Mouse (Mus musculus) kidney, adult 11 months (tissue): Measurements from ENCODE around the gene Abhd12.
"Not testable (repeated sequence)": the region's sequence is repeated elsewhere in the genome, so short reads cannot be mapped to it uniquely, and the experiment has no call there.

Experiments used
- DNase-seq: peaks from one replicate; pipeline ENCODE4 v3.0.0; 2022

Abhd12 gene

DNA sequence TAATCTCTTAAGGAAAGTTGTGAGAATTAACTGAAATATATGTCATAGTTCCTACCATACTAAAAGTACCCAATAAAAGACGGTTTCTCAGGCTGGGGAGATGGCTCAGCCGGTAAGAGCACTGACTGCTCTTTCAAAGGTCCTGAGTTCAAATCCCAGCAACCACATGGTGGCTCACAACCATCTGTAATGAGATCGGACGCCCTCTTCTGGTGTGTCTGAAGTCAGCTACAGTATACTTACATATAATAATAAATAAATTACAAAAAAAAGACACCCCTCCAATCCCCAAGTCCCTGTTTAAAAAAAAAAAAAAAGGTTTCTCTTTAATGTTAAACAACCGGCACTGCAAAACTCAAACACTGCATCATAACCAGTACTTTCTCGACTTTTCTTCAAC is 4.3 kb upstream of the Abhd12 start:
- DNase-seq, result not testable (repeated sequence)

DNA sequence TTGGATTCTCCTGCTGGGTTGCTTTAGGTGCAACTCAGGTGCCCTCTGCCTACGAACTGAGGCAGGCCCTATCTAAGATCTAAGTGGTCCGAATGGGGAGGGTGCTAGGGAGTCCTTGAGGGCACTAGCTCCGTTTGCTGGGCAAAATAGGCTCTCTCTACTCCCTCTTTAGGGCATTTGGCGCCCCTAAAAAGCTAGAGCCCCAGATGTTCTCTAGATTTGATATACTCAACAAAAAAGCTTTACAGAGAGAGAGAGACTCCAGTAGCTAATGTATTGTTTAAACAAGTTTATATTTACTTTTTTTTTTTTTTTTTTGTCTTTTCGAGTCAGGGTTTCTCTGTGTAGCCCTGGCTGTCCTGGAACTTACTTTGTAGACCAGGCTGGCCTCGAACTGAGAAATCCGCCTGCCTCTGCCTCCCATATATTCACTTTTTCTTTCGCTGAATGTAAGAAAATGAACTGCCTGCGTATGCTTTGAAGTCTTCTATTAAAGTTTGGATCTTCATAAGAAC is 452 bp upstream of the Abhd12 start, which contains the start of gene Gins1:
Gene Gins1 (plus strand): TSS at position 465 of the 515 bp plus-strand sequence.
- no peak for DNase-seq

DNA sequence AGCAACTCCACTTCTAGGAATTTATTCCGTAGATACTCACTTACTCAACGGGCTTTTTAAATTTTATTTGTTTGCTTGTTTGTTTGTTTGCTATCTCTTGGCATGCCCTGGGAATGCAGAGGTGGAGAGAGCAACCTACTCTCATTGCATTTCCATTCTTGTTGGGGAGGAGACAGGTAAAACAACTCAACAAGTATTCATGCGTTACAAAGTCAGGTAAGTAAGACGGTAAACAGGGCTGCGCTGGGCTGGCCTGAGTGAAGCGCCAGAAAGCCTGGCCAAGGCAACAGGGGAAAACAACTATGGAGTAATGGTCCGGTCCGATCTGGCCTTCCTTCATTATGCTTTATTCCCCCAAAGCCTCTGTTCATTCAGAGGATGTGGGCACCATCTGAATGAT is 2.2 kb downstream of the Abhd12 start:
- DNase-seq, result no peak

DNA sequence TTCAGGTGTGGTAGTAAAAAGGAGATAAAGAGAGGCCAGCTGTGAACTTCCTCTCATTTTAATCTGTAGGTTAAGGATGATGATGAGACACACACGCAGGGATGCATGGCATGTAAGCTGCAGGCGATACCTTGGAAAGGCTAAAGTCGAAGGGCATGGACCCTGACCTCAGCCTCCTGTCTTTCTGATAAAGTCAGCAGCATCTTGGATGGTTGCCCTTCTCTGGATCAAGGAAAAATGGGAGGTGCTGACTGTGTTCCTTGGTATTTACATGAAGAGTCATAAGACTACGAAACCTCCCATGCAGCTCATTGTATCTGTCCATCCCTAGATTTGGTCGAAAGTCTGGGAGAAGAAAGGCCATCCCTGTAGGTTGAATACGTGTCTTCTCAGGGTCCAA is 4.2 kb downstream of the Abhd12 start:
- DNase-seq, result no peak

DNA sequence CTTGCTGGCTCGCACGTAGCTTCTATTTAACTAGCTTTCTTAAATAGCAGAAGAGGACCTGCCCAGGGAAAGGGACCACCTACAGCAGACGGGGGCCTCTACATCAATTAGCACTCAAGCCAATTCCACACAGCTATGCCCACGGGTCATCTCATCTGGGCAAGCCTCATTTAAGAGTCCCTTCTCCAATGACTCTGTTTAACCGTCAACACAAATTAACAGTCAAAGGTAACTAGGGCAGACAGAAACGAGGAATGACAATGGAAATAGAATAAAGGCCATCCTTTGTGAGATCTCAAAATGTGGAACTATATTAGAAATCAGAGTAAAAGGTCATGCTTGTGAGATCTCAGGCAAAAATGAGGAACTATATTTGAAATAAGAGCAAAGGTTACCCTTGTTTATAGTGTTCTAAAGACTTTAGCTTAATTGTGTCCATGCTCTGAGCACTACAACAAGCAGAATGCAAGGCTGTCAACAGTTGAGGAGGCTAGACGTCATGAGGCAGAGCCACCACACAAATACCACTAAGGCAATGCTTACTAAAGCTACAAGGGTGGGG is 8.8 kb downstream of the Abhd12 start:
- no peak for DNase-seq

DNA sequence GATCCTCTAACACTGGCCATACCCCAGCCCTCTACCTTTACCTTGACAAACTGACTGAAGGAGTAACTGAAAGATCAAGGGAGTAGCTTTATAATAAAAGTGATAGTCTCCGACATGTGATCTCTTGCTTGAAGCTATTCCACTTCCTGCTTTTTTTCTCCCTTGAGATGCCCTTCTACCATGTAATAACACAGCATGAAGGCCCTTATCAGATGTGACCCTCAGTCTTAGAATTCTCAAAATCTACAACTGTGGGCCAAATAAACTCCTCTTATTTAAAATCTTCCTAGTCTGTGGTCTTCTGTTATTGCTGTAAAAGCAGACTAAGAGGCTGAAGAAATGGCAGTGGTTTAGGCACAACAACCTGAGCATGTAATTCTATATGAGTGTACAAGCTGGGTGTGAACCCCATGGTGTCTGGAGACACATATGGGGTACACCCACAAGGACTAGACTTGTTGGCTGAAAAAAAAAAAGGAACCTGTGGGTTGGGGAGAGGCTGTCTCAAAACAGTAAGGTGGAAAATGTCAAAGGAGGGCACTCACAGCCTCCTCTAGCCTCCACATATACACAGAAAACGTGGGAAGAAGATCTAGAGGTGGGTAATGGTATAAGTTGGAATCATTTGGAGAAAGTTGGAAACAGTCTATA is 9.8 kb downstream of the Abhd12 start:
- no peak for DNase-seq

DNA sequence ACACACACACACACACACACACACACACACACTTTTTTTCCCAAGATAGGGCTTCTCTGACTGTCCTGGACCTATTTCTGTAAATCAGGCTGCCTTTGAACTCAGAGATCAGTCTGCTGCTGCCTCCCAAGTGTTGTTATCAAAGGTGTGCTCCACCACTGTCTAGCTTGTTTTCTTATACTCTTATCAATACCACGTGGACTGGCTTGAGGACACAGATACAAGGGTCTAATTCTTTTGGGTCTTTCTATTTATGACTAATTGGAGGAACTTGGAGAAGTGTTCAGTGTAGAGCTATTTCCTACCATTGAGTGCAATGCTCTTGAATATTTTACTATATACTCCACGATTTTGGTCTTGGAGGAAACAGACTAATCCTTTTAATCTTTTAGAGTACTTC is 17.2 kb downstream of the Abhd12 start:
- DNase-seq, result no peak

DNA sequence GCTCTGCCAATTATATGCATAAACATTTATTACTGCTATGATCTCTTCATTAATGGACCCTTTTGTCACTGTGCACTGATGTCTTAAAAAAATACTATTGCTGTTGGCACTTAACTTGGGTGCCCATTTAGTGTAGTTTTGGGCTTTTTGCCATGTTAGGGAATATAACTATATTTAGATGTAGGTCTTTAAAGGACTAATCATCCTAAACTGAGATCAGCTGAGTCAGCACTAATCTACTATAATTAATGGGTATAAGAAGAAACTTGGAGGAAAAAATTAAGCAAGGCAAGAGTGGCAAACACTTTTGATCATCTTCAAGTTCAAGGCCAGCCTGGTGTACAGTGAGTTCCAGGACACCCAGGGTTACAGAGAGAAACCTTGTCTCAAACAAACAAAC is 18.2 kb downstream of the Abhd12 start:
- DNase-seq, result no peak

DNA sequence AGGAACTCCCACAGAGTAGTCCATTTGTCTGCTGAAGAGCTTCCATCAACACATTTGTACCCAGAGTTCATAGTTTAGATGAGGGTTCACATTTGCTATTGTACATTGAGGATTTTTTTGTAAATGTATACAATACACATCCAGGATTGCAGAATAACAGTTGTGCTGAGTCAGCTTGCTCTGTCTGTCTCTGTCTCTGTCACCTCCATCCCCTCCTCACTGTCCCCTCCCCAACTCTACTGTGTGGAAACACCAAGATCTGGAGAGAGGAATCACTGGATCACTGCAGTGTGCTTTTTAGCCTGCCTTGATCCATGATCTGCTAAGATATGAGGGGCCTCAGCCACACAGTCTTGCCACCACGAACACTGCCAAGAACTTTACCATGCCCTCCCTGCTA is 18.7 kb downstream of the Abhd12 start:
- DNase-seq, result no peak

DNA sequence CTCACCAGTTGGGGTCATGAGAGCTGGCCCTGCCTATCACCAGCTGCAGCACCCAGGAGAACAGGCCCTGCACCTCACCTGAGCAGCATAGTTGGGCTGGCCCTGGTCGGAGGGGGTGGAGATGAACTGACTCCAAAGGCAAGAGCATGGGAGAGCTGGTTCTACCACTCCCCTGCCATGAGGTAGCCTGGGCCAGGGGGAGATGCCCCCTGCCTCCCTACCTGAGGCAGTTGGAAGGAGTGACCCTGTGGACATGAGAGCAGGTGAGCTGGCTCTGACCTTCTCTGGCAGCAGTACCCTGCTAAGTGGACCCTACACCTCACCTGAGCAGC is 19.8 kb downstream of the Abhd12 start:
- no peak for DNase-seq

DNA sequence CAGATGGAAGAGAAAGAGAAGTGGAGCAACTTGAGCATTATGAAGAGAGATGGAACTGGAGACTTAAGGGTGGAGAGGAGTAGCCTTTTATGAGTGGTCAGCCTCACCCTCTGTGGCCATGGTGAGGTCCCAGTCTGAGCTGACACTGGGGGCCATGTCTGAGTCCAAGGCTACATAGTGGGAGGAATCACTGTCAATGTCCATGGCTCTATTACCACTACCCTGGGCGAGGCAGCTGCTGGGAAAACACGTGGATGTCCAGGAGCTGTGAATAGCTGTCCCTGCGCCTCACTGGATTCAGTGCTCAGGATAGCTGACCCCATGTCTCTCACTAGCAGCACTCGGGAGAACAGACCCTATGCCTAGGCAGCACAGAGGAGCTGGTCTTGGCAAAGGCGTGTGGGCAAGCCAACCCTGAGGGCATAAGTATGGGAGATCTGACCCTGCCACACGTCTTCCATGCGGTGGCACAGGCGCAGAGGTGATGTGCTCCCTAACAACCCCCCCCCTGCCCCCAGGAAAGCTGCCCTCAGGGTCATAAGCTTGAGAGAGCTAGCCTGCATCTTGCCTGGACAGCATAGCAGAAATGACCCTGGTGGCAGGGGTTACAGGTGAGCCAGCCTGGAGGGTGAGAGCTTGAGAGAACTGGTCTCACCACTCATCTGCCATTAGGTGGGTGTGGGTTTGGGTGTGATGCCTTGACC is 20.3 kb downstream of the Abhd12 start:
- DNase-seq, result no peak

DNA sequence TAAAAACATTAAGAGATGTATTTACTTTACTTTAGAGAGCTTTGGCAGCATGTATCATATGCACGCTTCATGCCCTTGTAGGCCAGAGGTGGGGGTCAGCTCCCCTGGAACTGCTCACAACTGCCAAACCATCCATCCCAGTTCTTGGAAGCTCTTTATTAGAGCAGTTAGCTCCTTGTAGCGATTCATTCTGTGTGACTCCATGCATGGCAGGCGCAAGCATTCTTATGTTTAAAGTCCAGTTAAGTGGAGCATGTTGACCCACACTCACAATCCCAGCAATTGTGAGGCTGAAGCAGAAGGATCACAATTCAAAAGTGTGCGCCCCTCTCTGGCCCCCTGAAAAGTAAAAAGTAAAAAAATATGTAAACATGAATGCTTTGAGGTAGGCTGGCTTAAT is 27.0 kb downstream of the Abhd12 start:
- peak; percentile 58 for DNase-seq

DNA sequence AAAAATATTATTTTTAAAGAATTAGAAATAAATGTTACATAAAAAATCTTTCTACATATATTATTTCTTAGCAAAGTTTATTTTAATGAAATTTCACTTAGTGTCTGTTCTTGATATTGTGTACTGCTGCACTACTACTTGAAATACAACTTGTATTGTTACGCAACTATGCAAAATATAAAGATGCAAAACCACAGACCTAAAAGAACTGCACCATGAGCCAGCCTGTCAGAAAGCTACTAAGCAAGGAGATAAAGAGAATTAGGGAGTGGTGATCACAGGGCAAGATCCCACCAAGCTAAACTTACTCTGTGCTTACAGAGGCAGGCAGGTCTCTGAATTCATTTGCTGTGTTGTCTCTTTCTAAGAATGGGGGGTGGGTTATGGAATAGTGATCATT is 29.3 kb downstream of the Abhd12 start:
- DNase-seq, result no peak

DNA sequence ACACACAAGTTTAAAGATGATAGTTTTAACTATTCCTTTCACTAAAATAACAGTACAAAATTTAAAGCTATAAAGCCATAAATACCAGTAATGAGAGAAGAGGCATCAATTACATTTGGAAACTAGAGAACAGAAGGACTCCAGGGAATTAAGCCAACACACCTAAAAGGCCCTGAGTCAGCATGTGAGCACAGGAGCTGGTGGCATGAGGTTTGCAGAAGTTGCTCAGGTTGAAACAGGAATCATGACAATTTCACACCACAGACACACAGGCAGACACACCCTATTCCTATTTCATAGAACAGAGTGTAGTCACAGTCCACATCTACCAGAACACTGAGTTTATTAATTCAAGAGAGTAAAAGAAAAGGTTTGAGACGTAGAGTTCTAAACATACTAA is 30.0 kb downstream of the Abhd12 start:
- no peak for DNase-seq

DNA sequence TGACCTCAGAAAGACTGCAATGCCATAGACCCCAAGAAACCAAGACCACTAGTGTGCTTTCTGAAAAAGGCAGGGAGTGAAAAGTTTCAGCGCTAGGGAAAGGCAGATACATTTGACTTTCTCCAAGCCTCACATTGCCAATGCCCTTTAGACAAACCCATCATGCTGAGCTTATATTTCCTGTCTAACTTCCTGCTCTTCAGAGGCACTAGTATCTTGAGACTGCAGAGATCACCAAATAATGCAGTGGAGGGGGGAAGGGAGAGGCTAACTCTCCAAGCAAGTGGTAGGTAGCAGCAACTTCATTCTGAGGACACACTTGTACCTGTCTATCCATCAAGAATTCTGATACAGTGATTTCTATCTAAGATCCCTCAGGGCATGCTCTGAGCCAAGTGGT is 35.1 kb downstream of the Abhd12 start:
- no peak for DNase-seq

DNA sequence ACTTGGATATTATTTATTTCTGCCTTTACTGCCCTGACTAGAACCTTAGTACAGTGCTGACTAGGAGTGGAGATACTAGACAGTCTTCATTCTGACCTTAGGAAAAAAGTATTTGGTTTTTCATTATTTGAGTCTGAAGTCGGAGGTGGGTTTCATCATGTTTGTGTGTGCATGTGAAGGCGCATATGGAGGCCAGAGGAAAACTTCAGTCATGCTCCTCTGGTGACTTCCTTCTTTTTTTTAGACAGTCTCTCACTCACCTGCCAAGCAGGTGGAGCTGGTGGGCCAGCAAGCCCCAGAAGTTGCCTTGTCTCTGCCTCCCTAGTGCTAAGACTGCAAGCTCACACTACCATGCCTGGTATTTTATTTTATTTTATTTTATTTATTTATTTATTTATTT is 37.5 kb downstream of the Abhd12 start:
- DNase-seq, result no peak

DNA sequence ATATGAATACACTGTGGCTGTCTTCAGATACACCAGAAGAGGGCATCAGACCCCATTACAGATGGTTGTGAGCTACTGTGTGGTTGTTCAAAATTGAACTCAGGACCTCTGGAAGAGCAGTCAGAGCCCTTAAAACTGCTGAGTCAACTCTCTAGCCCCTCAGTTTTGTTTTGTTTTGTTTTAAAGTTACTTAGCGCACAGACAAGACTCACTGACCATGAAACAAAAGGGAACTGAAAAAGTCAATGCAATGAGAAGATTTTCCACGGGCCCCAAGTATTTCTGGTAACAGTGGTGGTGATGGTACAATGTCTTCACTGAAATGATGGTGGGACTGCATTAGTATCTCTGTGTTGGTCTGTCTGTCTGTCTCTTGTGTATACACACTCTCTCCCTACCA is 43.4 kb downstream of the Abhd12 start:
- no peak for DNase-seq

DNA sequence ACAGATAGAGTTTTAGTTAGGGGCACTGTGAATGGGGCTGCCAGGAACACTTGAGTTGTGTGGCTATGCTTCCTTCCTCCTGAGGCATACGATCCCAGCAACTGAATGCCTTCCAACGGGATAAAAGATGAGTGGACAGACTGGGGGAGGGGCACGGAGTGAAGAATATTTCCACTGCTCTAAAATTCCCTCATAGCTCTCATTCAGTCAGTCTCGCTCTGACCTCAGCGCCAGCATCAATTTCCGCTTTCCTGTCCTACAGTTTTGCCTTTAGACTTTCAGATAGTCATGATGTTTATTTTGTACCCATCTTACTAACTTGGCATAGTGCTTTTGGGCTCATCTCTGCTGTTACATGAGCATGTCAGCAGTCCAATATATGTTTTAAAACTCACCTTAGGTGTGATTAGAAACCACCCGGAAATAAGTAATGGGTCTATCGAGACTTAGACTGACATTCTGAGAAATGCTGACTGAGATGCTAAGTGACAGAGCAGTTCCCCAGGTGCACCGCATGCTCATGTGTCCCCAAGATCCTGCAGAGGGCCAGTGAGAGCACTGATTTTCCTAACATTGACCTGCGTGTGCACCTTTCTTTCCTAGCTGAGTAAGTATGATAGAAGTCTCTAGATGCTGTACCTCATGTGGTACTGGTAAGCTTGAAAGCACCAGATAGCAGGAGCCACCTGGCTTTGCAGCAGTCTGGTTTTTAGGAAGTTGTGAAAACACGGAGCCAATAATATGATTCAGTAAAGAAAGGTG is 44.7 kb downstream of the Abhd12 start:
- no peak for DNase-seq

DNA sequence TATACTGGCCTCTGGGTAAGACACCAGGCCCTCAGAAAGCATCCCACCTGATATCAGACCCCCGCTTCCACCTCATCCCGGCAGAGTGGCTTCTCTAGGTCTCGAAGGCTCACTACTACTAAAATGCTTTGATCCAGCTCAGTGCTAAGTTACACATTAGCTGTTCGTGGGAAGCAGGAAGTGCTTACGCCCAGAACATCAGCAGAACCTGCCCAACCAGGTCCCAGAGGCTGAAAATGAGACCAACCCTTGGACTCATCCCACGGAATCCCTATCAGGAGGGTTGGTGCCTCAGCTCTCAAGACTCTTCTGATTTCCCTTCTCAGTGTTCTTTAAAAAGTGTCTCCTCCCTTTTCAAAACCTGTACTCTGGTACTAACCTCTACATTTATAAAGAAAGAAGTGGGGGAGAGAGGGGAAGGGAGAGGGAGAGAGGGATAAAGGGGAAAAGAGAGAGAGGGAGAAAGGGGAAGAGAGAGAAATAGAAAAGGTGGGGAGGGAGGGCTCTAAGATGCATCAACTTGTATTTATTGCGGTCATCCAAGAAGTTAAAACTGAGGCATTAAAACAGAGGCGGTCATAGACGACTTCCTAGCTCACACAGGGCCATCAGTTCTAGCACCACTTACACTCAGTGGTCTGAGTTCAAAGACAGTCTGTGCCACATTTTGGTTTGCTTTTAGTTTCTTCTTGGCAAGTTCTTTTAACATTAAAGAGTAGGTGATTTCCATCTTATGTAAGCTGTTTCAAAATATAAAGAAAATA is 45.6 kb downstream of the Abhd12 start:
- DNase-seq, result peak; percentile 66

DNA sequence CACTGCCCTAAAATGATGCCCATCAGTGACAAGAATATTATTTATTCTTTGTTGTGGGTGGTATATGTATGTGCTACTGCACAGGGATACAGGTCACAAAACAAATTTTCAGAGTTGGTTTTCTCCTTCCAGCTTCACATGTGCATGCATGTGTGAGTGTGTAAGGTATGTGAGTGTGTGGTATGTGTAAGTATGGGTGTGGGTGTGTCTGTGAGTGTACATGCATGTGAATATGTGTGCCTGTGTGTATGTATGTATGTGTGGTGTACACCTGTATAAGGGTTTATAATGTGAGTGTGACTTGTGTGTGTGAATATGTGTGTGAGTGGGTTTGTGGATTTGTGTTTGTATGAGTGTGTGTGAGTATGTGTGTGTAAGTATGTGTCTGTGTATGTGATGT is 49.4 kb downstream of the Abhd12 start:
- no peak for DNase-seq

DNA sequence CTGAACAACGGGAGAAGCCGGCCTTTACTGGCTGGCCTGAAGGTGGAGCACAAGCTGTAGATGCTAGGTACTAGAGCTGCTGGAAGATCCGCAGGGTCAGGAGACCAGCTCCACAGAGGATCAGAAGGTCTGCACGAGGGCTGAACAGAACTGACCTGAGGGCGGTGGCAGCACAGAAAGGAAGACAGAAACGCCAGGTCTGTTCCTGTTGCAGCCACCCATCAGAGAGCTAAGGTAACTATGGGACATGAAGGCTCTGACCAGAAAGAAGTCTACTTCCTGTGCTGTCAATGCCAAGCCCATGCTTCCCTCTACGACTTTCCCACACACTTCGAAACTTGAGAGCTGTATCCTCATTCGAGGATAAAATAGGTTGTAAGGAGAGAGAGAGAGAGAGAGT is 53.3 kb downstream of the Abhd12 start:
- DNase-seq, result no peak

DNA sequence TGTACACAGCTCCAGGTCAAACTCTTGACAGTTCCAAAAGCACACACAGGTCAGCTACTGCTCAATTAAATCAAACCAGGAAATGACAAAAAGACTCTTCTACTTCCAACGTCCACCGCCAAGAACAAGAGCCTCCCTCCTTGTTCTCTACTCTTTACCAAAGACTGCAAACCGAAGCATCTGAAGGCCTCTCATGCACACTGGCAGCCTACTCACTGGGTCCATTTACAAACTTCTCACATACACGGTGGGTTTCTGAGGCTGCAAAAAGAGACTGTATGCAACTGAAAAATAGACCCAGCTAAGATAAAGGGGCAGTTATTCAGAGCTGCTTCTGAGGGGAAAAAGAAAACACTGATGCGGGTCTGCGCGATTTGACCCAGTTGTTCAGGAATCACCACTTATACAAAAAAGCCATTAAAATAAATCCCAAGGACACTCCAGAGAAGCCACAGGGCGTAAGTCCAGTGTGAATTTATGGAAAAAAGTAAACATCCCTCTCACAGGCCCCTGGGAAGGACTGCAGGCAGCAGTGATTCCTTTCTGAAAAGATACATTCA is 57.0 kb downstream of the Abhd12 start:
- DNase-seq, result no peak

DNA sequence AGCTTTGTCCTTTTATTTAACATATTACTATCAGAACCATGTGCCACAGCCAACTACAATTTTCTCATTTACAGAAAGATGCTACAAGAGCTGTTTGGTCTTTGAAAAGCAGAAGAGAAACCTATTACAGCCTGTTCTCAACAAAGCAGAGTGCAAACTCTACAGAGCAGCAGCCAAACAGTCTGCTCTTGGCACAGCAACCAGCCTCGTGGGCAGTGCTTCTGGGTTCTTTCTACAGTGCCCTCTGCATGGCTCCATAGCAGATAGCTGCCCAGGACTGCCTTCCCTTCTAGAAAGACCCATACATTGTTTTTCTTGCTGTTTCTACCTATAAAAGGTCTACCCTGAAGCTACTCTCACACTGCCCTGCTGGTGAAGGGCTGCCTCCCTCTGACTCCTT is 59.7 kb downstream of the Abhd12 start:
- no peak for DNase-seq
